Mouse (Mus musculus): ENCODE data around the gene Kcns3. TPM values are rescaled to one million over a fixed set of nuclear protein-coding genes. Genes with fewer than 3 reads are reported as not detected.
A peak's percentile ranks its signal among the peaks of the same experiment; 100 is the strongest.

Kcns3 gene
- total RNA-seq (2021), result 2.7 and 2.8 TPM in 2 replicates
- long read RNA-seq, transcript Kcns3-201 (3 exons, 2,933 nt), result major isoform, 7 of 8 reads
- long read RNA-seq, partial matches to known transcripts, result 0 of 8 reads
- long read RNA-seq, other reads (novel, unspliced or antisense), result 1 of 8 reads

GRCm38 (mm10) chr12:11151015-11151414 is at the start of gene Kcns3:
Gene Kcns3, minus strand, starts transcription at chr12:11151056.
- no peak for DNase-seq

DNA sequence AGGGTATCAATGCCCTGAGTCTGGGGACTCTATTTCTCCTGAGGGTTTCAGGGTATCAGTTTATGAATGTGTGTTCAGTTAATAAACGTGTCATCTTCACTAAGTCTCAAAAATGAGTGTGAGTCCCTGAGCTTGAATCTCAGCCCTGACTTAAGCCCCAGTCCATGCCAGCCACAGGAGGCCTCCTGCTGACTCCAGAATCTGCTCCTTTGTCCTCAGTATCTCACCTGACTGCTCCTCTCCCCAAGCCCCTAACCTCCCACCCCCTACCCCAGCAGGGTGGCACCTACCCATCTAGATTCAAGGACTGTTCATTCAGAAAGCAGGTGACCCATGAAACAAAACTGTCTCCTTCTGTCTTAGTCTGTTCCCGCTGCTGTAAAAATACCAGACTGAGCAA is 47.7 kb upstream of the Kcns3 start:
- DNase-seq, result no peak

DNA sequence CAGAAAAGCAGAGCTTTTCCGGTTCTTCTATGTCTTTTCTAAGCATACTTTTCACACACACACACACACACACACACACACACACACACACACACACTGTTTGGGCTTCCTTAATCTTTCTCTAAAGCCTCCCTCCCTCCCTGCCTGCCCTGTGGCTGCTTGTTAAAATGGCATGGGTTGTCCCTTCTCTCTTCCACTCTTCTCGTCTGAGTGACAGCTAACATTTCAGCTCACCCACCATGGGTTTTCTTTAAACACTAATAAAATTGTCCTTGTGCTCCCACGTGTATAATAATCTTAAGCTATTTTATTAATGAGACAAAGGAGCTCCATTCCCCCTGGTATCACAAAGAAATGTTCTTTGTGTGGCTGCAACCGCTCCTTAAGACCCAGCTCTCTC is 47.2 kb upstream of the Kcns3 start:
- DNase-seq, result no peak

DNA sequence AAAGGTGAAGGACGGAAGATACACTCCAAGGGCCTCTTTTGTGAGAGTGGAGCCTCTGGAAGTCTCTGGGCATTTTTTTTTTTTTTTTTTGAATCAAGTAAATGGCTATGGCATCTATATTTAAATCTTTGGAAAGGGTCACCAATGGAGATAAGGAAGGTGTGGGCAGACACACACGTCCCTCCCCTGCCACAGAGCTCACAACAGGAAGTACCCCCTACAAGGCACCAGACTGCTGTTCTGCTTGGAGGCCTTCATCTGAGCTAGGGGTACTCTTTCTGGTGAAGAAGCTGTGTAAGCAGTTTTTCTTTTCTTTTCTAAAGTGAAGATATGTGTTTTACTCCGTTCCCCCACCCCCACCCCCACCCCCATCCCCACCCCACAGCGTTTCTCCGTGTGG is 46.0 kb upstream of the Kcns3 start:
- DNase-seq, result no peak

DNA sequence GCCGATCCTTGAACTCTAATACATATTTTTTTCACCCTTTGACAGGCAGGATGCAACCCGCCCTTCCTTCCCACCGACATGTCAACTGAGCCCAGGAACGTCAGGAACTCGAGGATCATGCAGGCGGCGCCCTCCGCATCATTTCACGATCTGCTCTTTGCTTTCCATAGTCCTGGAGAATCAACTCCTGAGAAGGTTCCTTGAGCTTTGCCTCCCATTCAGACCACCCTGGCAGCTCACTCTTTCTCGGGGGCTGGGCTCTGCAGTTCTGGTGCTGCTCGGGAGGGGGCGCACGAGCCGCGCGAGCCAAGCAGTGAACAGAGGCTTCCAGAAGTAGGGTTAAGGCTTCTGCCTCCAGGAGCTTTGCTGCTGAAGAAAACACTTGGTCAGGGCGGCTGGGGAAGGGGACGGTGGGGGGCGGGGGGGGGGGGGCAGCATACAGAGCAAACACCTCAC is 45.3 kb upstream of the Kcns3 start:
- DNase-seq, result peak; percentile 75

DNA sequence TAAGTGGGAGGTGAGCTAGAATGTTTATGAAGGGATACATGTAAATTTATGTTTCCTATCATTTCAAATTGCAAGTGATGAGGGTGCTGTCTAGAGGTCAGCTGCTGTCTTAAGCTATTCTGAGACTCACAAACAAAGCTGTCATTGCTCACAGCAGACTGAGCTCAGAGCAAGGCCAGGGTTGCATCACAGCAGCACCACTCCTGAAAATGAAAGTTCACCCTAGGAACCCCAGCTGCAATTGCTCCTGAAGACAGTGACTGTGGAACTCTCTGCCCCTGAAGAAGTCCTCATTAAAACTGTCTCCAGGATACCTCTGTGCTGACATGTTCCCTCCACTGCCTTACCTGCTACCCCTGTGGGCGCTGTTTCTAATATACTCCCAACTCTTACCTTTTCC is 44.2 kb upstream of the Kcns3 start:
- DNase-seq, result no peak

DNA sequence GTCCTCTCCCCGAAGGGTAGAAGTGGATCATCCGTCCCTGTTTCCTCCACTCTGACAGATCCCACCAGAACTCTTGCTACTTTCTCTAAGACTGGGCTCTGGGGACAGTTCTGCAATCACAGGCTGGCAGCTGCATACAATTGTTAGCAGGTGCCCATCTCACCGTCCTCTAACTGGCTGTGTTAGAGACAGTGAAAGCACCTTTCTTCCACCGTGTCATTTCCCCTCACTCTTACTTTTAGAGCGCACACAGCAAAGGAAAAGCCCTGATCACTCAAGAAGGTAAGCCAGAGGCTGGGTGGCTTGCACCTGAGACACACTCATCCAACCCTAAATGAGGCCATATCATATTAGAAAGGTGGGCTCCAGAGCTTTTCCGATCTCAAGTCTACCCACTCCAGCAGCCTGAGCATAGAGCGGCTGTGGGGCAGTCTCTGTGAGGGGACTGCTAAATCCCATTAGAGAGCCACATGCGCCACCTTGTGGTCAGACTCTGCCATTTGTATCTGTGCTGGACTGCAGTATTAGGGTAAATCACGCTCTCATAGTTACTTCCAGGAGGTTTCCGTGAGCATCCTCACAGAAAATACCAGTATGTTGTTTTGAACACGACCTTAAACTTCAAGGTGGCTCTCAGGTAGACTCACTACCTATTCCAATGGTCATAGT is 27.8 kb upstream of the Kcns3 start:
- DNase-seq, result peak; percentile 89

GRCm38 (mm10) chr12:11177408-11178394 is 26.8 kb upstream of the Kcns3 start:
- DNase-seq, result no peak

GRCm38 (mm10) chr12:11158670-11159069 is 7.8 kb upstream of the Kcns3 start:
- no peak for DNase-seq

DNA sequence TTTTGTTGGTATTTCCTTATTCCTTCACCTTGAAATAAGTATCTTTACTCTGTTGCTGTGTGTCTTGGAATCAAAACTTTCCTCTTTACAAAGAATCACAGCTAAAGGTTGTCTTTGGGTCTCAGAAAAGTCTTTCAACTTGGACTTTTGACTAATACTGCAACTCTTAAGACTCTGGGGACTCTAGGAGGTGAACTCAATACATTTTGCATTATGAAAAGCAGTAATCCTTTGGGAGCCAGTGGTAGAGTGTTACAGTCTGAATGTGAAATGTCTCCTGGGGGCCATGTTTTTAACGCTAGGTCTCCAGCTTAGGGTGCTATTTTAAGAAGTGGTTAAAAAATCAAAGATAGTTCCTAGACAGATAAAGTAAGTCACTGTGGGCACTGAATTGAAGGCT is 4.3 kb upstream of the Kcns3 start:
- DNase-seq, result no peak

- no peak for DNase-seq
Measured at GRCm38 (mm10) chr12:11153587-11153986, 2.7 kb upstream of the Kcns3 start.

GRCm38 (mm10) chr12:11150192-11150935 is 492 bp downstream of the Kcns3 start:
- DNase-seq, result peak; percentile 66

DNA sequence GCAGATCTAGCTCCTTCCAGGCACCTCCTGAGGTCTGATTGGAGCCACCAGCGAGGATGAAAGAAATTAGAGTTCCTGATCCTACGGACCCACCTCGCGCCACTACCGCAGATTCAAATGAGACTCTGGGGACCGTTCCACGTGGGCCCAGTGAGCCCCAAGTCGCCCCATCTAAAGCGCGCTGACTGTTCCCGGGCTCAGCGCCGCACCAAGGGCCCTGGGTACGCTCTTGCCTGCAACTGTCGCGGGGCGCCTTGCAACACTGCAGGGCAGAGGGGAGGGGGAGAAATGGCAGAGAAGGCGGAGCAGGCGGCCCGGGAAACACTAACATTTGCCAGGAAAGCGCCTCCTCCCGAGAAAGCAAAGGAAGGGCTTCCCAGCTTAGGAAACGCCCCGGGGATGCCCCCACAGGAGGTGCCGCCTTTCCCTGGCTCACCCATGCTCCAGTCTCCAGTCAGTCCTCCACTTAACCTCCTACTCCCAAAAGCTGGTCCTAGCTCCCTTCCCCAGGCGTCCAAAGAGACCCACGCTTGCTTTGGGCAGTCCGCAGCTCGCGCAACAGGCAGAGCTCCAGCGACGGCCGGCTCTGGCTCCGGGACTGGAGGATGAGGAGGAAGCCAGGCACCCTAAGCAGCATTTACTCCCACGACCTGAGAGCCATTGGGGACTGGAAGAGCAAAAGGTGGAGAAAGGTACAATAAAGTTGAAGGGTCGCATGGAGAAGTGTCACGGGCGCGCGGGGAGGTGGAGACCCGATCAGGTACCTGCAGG is 1.2 kb downstream of the Kcns3 start:
- DNase-seq, result peak; percentile 55

DNA sequence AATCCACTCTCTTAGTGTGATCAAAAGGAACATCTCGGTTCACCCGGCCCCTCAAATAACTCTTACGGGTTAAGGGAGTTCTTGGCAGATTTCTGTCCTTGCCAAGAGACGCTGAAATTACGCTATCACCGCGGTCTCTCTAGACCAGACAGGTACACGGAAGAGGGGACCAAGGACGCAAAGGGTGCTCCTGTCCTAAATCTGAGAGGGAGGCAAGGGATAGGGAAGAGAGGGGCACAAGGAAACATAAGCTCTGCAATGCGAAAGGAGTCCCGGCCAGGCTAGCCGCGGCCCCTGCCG is 1.8 kb downstream of the Kcns3 start:
- no peak for DNase-seq

- DNase-seq, result no peak
Measured at GRCm38 (mm10) chr12:11144894-11145293, 6.0 kb downstream of the Kcns3 start.

GRCm38 (mm10) chr12:11132418-11132817 is 18.4 kb downstream of the Kcns3 start:
- no peak for DNase-seq

DNA sequence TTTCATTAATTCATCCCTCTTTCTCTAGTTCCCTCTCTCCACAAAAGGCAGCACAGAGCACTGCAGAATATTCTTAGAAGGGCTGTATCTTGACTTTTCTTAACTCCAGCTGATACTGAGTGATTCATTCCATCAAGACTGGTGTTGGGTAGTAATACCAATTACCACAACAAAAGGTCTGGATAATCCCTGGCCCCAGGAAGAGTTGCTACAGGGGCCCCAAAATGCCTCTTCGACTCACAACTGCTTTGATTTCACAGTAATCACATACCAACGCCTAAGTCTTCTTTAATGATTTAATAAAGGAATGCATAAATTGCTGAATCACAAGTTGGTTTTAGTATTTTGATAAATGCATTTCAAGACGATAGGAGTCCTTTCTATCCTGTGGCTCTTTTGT is 21.7 kb downstream of the Kcns3 start:
- DNase-seq, result no peak

DNA sequence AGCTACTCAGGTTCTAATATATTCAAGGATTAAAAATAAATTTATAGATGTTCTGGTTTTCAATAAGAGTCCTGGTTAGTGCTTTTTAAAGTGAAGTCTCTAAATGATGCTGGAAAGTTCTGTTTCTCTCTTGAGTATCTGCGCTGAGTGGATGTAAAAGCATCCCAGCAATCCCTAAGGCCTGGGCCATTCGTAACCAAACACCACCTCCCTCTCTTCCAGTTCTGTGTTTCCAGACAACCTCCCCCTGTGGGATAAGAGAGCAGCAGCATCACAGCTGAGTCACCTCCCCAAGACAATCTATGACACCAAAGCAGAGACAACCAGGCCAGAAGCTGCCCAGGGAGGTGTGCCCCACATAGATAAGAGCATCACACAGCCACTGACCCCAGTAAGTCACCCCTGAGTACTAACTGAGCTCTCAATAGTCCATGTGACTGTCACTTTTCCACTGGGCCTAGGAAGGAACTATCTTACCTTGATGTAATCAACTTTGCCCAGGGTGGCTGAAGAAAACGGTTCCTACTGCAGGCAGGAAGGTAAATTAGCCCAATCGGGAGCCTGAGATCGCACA is 24.6 kb downstream of the Kcns3 start:
- DNase-seq, result no peak

GRCm38 (mm10) chr12:11101565-11101964 is 49.3 kb downstream of the Kcns3 start:
- no peak for DNase-seq

DNA sequence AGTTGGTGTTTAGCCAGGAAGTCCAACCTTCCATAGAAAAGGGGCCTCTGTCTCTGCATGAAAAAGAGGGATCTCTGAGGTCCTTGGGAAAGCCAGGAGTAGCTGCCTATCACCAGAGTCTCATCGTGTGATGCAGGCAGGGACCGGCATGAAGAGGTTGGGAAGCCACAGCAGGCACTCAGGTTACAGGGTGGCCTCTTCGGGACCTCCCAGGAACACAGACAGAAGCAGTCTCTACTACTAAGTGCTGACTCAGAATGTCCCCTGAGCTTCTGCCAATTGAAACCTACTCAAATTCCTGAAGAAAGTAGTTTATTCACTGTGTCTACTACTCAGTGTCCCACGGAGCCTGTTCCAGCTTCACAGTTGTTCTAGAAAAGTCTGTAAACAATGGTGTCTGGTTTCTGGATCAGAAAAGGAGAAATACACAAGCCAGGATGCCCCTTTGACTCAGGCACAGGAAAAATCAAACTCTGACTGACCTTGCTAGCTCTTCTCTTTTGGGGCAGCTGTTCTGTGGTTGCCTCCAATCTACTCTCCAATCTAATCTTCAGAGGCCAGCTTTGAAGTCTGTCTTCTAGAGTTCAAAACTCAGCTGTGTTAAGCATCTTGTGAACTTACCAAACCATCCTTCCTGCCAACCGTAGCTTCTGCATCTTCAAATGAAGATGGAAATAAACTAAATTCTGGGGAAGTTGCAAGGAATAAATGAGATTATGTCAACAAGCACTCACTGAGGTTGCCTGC is 62.1 kb downstream of the Kcns3 start:
- no peak for DNase-seq

DNA sequence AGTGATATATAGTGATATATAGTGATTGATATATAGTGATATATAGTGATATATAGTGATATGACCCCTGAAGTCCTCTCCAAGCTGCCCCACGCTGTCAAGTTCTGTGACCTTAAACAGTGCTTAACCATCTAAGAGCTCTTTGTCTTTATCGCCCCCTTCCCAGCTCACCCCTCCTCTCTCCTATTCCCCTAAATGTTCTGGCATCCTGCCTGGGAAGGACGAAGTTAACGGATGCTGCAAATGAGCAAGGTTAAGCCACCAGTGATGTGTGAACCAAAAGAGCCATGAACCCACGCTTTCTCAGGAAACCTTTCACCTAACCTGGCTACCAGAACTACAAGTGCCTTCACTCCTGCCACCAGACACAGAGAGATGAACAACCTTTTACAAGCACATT is 64.0 kb downstream of the Kcns3 start:
- DNase-seq, result no peak

Data from adrenal gland, postnatal 25 days (tissue).